Mouse (Mus musculus) limb, embryonic 13.5 days (tissue): ENCODE data around the gene Foxd3. TPM values are rescaled to one million over a fixed set of nuclear protein-coding genes. Genes with fewer than 3 reads are reported as not detected.

Experiments used
- ATAC-seq: fragments of 200-750 bp; cut with Nextera tagmentation; 2 replicates; pipeline ENCODE4 v1.8.0; 2017; ENCODE audit warnings: low read depth, moderate number of reproducible peaks, moderate TSS enrichment; ENCODE audit not compliant: low FRiP score
- H3K27ac ChIP-seq: fragments of 300-500 bp; sonication (generic); 2 replicates; pipeline ENCODE4 v1.5.1; 2015; ENCODE audit warnings: inconsistent platforms, mild to moderate bottlenecking, moderate library complexity
- H3K27me3 ChIP-seq: fragments of 300-500 bp; sonication (generic); 2 replicates; pipeline ENCODE4 v1.6.1; 2015; ENCODE audit warnings: mild to moderate bottlenecking, inconsistent platforms
- H3K36me3 ChIP-seq: fragments of 300-500 bp; sonication (generic); 2 replicates; pipeline ENCODE4 v1.6.1; 2015; ENCODE audit warnings: inconsistent platforms, mild to moderate bottlenecking, moderate library complexity
- H3K4me1 ChIP-seq: fragments of 300-500 bp; sonication (generic); 2 replicates; pipeline ENCODE4 v1.6.1; 2015; ENCODE audit warnings: inconsistent platforms
- H3K4me2 ChIP-seq: fragments of 300-500 bp; sonication (generic); replicated peaks from 2 replicates; pipeline ENCODE4 v1.6.1; 2015; ENCODE audit warnings: inconsistent platforms, mild to moderate bottlenecking, moderate library complexity
- H3K4me3 ChIP-seq: fragments of 300-500 bp; sonication (generic); 2 replicates; pipeline ENCODE4 v1.5.1; 2015; ENCODE audit warnings: moderate library complexity, mild to moderate bottlenecking, inconsistent platforms
- H3K9ac ChIP-seq: fragments of 300-500 bp; sonication (generic); 2 replicates; pipeline ENCODE4 v1.6.1; 2015; ENCODE audit warnings: mild to moderate bottlenecking, inconsistent platforms
- H3K9me3 ChIP-seq: fragments of 300-500 bp; sonication (generic); 2 replicates; pipeline ENCODE4 v1.6.1; 2016; ENCODE audit warnings: inconsistent platforms
- WGBS: fragments of 180-500 bp; shearing (Covaris S2); methylation state at CpG from one replicate; pipeline ENCODE4 v1.1.7; 2015; 5-methylcytosine and 5-hydroxymethylcytosine counted together
- polyA plus RNA-seq: library from polyadenylated mRNA; unstranded; fragments of >200 nt; fragmentation: Nextera tagmentation; extraction: Ambion mirVana; gene quantifications from 2 replicates; pipeline ENCODE4 v1.2.1, GENCODE M21; 2015

The Foxd3 gene
- polyA plus RNA-seq, 1 experiment from 2014 or later = 0.74 TPM

DNA sequence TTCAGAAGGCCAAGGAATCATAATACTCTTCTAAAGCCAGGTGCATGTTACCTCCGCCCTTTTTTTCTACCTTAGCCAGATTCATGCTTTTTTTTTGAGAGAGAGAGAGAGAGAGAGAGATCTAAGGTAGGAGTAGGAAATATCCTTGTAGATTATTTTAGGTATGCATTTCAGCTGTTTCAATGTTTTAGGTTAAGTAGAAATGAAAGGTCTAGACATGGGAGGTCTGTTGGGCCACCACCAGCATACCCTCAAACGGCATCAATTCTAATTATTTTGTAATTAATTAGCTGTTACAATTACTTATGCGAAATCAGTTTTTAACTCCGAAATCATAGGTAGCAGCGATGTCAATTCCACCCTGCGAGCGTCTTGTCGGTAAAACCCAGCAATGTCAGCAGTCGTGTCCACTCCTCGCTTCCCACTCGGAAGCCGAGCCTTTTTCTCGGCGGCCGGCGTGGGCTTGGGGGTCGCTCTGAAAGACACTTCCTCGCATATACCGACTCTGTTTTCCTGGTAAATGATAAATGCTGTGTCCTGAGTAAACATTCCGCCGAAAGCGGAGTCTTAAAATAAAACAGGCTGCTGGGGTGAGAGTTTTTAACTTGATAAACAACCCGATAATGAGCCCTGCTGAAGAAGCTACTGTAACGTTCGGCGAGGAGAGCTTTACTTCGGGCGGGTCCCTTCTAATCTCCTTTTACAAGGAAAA, 3.4 kb downstream of the Foxd3 start:
- Histone ChIP-seq H3K36me3 (no peaks in the 10 kb centered on the region), H3K4me3 (no peak overlapping the region; the same call in 1 of the 2 replicates), H3K27ac (no peak overlapping the region), H3K4me2 (peak overlapping the region; percentile 21; the same call in 1 of the 2 replicates), H3K9me3 (no peaks in the 10 kb centered on the region), H3K27me3 (peaks cover 97% of the 10 kb centered on the region), H3K9ac (no peak overlapping the region), H3K4me1 (peaks cover 35% of the 10 kb centered on the region)
- WGBS = 1% methylated on average over 28 of the region's 28 CpGs
- ATAC-seq = no peak

- no peaks in the 10 kb centered on the region for H3K9me3 ChIP-seq
- H3K4me1 ChIP-seq = peaks cover 35% of the 10 kb centered on the region
- WGBS = under 1% methylated on average over 20 of the region's 20 CpGs
- no peak overlapping the region for H3K9ac ChIP-seq
- H3K4me2 ChIP-seq = peak overlapping the region; percentile 34
- H3K27me3 ChIP-seq = peaks cover 97% of the 10 kb centered on the region
- no peak overlapping the region for H3K27ac ChIP-seq
- no peak overlapping the region; the same call in 1 of the 2 replicates for H3K4me3 ChIP-seq
- ATAC-seq = no peak
- H3K36me3 ChIP-seq = no peaks in the 10 kb centered on the region
Measured at GRCm38 (mm10) chr4:99660073-99660611, 4.0 kb downstream of the Foxd3 start.

- no peak for ATAC-seq
- Histone ChIP-seq H3K4me1 (peaks cover 31% of the 10 kb centered on the region), H3K36me3 (no peaks in the 10 kb centered on the region), H3K4me2 (peak overlapping the region; percentile 43), H3K9me3 (no peaks in the 10 kb centered on the region), H3K27me3 (peaks cover 97% of the 10 kb centered on the region), H3K4me3 (0 out of 2 replicates have a peak overlapping the region, but pooled peaks have one; percentile 7), H3K9ac (no peak overlapping the region), H3K27ac (no peak overlapping the region)
- whole genome bisulfite sequencing = 0% methylated on average over 11 of the region's 11 CpGs
Measured at GRCm38 (mm10) chr4:99660981-99661380, 4.9 kb downstream of the Foxd3 start.

GRCm38 (mm10) chr4:99661956-99662355, 5.9 kb downstream of the Foxd3 start:
- no peaks in the 10 kb centered on the region for H3K36me3 ChIP-seq
- no peak for ATAC-seq
- no peaks in the 10 kb centered on the region for H3K9me3 ChIP-seq
- peaks cover 92% of the 10 kb centered on the region for H3K27me3 ChIP-seq
- no peak overlapping the region for H3K4me3 ChIP-seq
- WGBS = 7% methylated on average over 12 of the region's 12 CpGs
- no peak overlapping the region for H3K27ac ChIP-seq
- H3K4me1 ChIP-seq = peaks cover 22% of the 10 kb centered on the region
- H3K4me2 ChIP-seq = no peak overlapping the region
- H3K9ac ChIP-seq = no peak overlapping the region

DNA sequence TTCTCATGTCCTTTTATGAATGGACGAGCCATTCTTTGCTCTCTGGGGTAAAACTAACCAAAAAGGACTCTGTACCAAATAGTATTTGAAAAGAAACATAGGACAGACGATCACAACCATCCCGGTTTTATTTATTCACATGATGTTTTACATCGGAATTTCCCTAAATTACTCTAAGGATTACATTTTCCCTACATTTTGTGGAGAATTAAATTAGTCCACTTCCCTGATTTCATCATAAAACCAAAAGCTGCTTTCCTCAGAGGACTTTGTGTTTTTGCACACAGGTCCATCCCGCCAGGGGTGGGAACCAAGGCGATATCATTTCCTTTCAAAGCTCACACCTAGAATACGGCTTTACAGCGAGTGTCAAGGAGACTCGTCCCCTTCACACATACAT, 6.3 kb downstream of the Foxd3 start:
- H3K27me3 ChIP-seq = peaks cover 88% of the 10 kb centered on the region
- 12% methylated on average over 9 of the region's 9 CpGs for WGBS
- H3K4me1 ChIP-seq = peaks cover 17% of the 10 kb centered on the region
- H3K4me3 ChIP-seq = peak overlapping the region; percentile 10; the same call in 1 of the 2 replicates
- H3K4me2 ChIP-seq = no peak overlapping the region
- H3K36me3 ChIP-seq = no peaks in the 10 kb centered on the region
- H3K27ac ChIP-seq = no peak overlapping the region
- no peak overlapping the region for H3K9ac ChIP-seq
- no peaks in the 10 kb centered on the region for H3K9me3 ChIP-seq
- ATAC-seq = no peak

GRCm38 (mm10) chr4:99662841-99663567, 6.9 kb downstream of the Foxd3 start:
- Histone ChIP-seq H3K27me3 (peaks cover 88% of the 10 kb centered on the region), H3K9me3 (no peaks in the 10 kb centered on the region)
- 4% methylated on average over 34 of the region's 34 CpGs for WGBS

GRCm38 (mm10) chr4:99663710-99664109, 7.6 kb downstream of the Foxd3 start:
- no peak for ATAC-seq
- Histone ChIP-seq H3K4me3 (no peak overlapping the region), H3K9me3 (no peaks in the 10 kb centered on the region), H3K27me3 (peaks cover 89% of the 10 kb centered on the region), H3K9ac (no peak overlapping the region), H3K27ac (no peak overlapping the region), H3K4me1 (peaks cover 13% of the 10 kb centered on the region), H3K4me2 (no peak overlapping the region), H3K36me3 (no peaks in the 10 kb centered on the region)
- WGBS = 15% methylated on average over 8 of the region's 8 CpGs

More at GRCm38 (mm10) chr4:99662841-99663567, 6.9 kb downstream of the Foxd3 start:
- no peak overlapping the region for H3K9ac ChIP-seq
- peaks cover 13% of the 10 kb centered on the region for H3K4me1 ChIP-seq
- no peak overlapping the region for H3K27ac ChIP-seq
- peak overlapping the region; percentile 10; the same call in 1 of the 2 replicates for H3K4me3 ChIP-seq
- H3K4me2 ChIP-seq = 0 out of 2 replicates have a peak overlapping the region, but pooled peaks have one; percentile 11
- ATAC-seq = no peak
- H3K36me3 ChIP-seq = no peaks in the 10 kb centered on the region

DNA sequence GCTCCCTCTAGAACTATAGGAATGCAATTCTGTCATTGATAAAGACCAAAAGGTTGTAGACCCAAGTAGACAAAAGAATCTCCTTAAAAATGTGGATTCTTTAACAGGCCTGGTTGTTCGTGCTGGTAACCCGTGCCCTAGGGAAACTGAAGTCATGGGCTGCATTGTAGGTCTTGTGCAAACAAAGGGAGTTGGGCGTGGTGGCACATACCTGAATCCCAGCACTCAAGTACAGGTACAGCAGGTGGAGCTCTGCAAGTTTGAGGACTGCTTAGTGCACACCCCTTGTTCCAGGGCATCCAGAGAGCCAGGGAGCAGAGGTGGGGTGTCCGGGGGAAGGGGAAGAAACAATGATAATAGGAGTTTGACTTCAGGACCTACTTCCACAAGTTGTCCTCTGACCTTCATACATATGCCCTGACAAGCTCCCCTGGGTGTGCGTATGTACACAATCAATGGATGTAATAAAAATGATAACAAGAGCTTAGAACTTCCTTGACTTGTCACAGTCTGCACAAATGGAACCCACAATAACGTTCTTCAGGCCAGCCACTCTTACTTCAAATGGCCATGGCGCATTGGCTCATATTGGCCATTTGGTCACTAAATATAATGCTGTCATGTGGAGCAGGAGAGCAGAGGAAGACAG, 14.2 kb downstream of the Foxd3 start:
- Histone ChIP-seq H3K4me2 (no peak overlapping the region), H3K27me3 (peaks cover 31% of the 10 kb centered on the region), H3K27ac (no peak overlapping the region), H3K9ac (no peak overlapping the region), H3K36me3 (no peaks in the 10 kb centered on the region), H3K4me1 (no peaks in the 10 kb centered on the region), H3K9me3 (no peaks in the 10 kb centered on the region), H3K4me3 (no peak overlapping the region)
- no peak for ATAC-seq
- WGBS = 87% methylated on average over 7 of the region's 7 CpGs

DNA sequence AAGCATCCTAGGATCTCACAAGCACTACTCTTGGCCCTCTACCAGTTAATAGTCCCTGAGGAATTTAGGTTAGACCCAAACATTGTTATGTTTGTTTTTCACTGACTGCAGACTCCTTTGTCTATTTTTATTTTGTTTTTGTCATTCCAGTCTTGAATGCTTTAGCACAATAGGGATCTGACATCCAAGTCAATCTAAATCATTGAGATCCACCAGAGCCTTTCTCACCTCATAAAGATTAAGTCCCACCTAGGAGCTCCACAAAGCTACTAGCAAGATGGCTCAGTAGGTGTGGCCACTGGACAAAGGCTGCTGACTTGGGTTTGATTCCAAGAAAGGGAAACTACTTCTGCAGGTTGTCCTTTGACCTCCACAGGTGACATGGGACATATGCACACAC, 19.1 kb downstream of the Foxd3 start:
- no peak overlapping the region for H3K9ac ChIP-seq
- no peak overlapping the region for H3K27ac ChIP-seq
- no peaks in the 10 kb centered on the region for H3K27me3 ChIP-seq
- H3K4me3 ChIP-seq = no peak overlapping the region
- H3K9me3 ChIP-seq = no peaks in the 10 kb centered on the region
- H3K36me3 ChIP-seq = no peaks in the 10 kb centered on the region
- no peaks in the 10 kb centered on the region for H3K4me1 ChIP-seq
- H3K4me2 ChIP-seq = no peak overlapping the region
- no peak for ATAC-seq

- no peak for ATAC-seq
Measured at GRCm38 (mm10) chr4:99683941-99684340, 27.8 kb downstream of the Foxd3 start.

GRCm38 (mm10) chr4:99686308-99686707, 30.2 kb downstream of the Foxd3 start:
- Histone ChIP-seq H3K27me3 (no peaks in the 10 kb centered on the region), H3K9me3 (no peaks in the 10 kb centered on the region), H3K4me2 (no peak overlapping the region), H3K4me1 (no peaks in the 10 kb centered on the region), H3K9ac (no peak overlapping the region), H3K27ac (no peak overlapping the region), H3K36me3 (no peaks in the 10 kb centered on the region), H3K4me3 (no peak overlapping the region)
- no peak for ATAC-seq
- WGBS = 45% methylated on average over 5 of the region's 5 CpGs

More at GRCm38 (mm10) chr4:99683941-99684340, 27.8 kb downstream of the Foxd3 start:
- Histone ChIP-seq H3K27ac (no peak overlapping the region), H3K36me3 (no peaks in the 10 kb centered on the region), H3K27me3 (no peaks in the 10 kb centered on the region), H3K9ac (no peak overlapping the region), H3K9me3 (no peaks in the 10 kb centered on the region), H3K4me1 (no peaks in the 10 kb centered on the region), H3K4me2 (no peak overlapping the region), H3K4me3 (no peak overlapping the region)
- 86% methylated on average over 6 of the region's 6 CpGs for WGBS
